In the genomic region with DNA sequence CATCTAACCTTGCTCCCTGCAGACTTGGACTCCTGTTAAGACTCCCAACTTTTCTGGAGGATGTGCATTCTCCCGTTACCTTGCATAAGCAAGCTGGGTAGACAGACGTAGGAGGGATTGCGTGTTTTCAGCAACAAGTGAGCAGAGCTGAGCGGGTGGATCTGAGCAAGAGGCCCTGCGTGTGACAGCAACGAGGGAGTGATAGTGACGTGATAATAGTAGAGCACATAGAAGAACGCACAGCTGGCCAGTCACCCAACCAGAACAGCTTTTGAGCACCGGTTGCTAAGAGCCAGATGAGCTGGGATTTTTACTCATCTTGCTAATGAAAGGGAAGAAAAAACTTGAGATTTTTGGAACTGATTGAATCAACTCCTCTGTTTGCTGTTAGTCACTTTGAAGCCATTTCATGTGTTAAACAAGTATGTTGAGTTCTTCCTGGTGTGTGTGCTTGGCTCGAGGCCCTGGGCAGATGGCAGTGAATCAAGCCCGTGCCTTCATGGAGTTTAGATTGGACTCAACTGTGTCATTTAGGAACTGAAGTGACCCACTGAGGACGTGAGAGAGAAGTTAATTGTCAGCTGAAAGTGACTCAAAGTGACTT, we compare ENCODE assay signal across 22 mouse cellular contexts. TPM values are rescaled to one million over a fixed set of nuclear protein-coding genes. Genes with fewer than 3 reads are reported as not detected.
A peak's percentile ranks its signal among the peaks of the same experiment; 100 is the strongest.
DNase-seq lines count a peak whose midpoint lies in the region; ATAC-seq and TF ChIP-seq lines count a peak whose summit lies in the region.
"Had no signal": no experiment of that assay in that cellular context is flagged by ENCODE, and none has a peak within 500 bp of the region (broad histone marks: within the 10 kb centered on the region; RNA-seq: fewer than 3 reads in every experiment).

No protein-coding gene starts in this region.

- H3K4me1 ChIP-seq in hindbrain, embryonic 15.5 days (replicated peaks), result no peaks in the 10 kb centered on the region
- peaks cover 9% of the 10 kb centered on the region; the same call in 1 of the 2 replicates for H3K4me1 ChIP-seq in hindbrain, embryonic 13.5 days (replicated peaks)
- H3K4me1 ChIP-seq in lung, postnatal 0 days (ENCODE audit: insufficient read depth, low read depth, low read length), result peaks cover 3% of the 10 kb centered on the region; the same call in 1 of the 2 replicates
- H3K4me1 ChIP-seq: liver, embryonic 13.5 days had no signal

- H3K9me3 ChIP-seq in hindbrain, embryonic 15.5 days, result no peaks in the 10 kb centered on the region
- H3K9me3 ChIP-seq in hindbrain, embryonic 13.5 days, result no peaks in the 10 kb centered on the region
- H3K9me3 ChIP-seq in lung, postnatal 0 days (ENCODE audit: low read length), result no peaks in the 10 kb centered on the region
- H3K9me3 ChIP-seq: embryonic facial prominence, embryonic 13.5 days; forebrain, embryonic 15.5 days; heart, embryonic 13.5 days; liver, embryonic 13.5 days had no signal

- WGBS in hindbrain, embryonic 15.5 days, result 68% methylated on average over 12 of the region's 12 CpGs
- 76% methylated on average over 12 of the region's 12 CpGs for WGBS in hindbrain, embryonic 13.5 days
- WGBS in lung, postnatal 0 days, result 53% methylated on average over 12 of the region's 12 CpGs

- no peak for TF ChIP-seq CTCF in lung, postnatal 0 days (IDR thresholded peaks at IDR 0.05)

- DNase-seq in lung, postnatal 0 days (ENCODE audit: low spot score), result peak; percentile 49
- DNase-seq in lung, postnatal 36 days, result no peak
- DNase-seq in Muller cell, postnatal 12 days (ENCODE audit: inconsistent ontology term), result peak; percentile 80
- DNase-seq in brain, adult 2 months (ENCODE audit: low read depth, low spot score), result peak; percentile 73
- DNase-seq in adrenal gland, postnatal 36 days, result no peak
- DNase-seq: adrenal gland, postnatal 14 days; cerebellum, adult 18-20 months; cerebellum, postnatal 36 days; embryo, embryonic 11 days; gastrocnemius, postnatal 10 days; kidney, postnatal 25 days; liver, embryonic 13.5 days; lung, embryonic 14.5 days had no signal

- no peak overlapping the region for H3K4me2 ChIP-seq in hindbrain, embryonic 15.5 days
- H3K4me2 ChIP-seq in hindbrain, embryonic 13.5 days, result no peak overlapping the region
- H3K4me2 ChIP-seq in lung, postnatal 0 days (replicated peaks; ENCODE audit: low read depth, low read length), result no peak overlapping the region
- H3K4me2 ChIP-seq: embryonic facial prominence, embryonic 13.5 days; forebrain, embryonic 15.5 days; heart, embryonic 13.5 days; liver, embryonic 13.5 days; lung, embryonic 14.5 days; midbrain, embryonic 11.5 days had no signal

- H3K9ac ChIP-seq in hindbrain, embryonic 15.5 days, result no peak overlapping the region
- no peak overlapping the region for H3K9ac ChIP-seq in hindbrain, embryonic 13.5 days
- H3K9ac ChIP-seq in lung, postnatal 0 days (replicated peaks; ENCODE audit: low read depth), result no peak overlapping the region
- H3K9ac ChIP-seq: embryonic facial prominence, embryonic 13.5 days; forebrain, embryonic 15.5 days; heart, embryonic 13.5 days; liver, embryonic 13.5 days; lung, embryonic 14.5 days had no signal

- H3K27ac ChIP-seq in hindbrain, embryonic 15.5 days (replicated peaks), result no peak overlapping the region
- no peak overlapping the region for H3K27ac ChIP-seq in hindbrain, embryonic 13.5 days
- H3K27ac ChIP-seq in lung, postnatal 0 days (ENCODE audit: low read length), result no peak overlapping the region
- H3K27ac ChIP-seq: embryonic facial prominence, embryonic 13.5 days; forebrain, embryonic 15.5 days; heart, embryonic 13.5 days; liver, embryonic 13.5 days had no signal

- ATAC-seq in hindbrain, embryonic 15.5 days (ENCODE audit: low FRiP score, low read depth), result 0 out of 2 replicates have a peak, but pooled peaks have one; percentile 51
- no peak for ATAC-seq in hindbrain, embryonic 13.5 days (ENCODE audit: low FRiP score)
- ATAC-seq in lung, postnatal 0 days, result peak; percentile 75
- ATAC-seq: forebrain, embryonic 15.5 days; intestine, postnatal 0 days had no signal

- TF ChIP-seq EP300 in lung, postnatal 0 days (IDR thresholded peaks at IDR 0.05), result 0 out of 2 replicates have a peak, but pooled peaks have one; percentile 19

- H3K36me3 ChIP-seq in hindbrain, embryonic 15.5 days, result no peaks in the 10 kb centered on the region
- H3K36me3 ChIP-seq in hindbrain, embryonic 13.5 days, result no peaks in the 10 kb centered on the region
- H3K36me3 ChIP-seq in lung, postnatal 0 days (ENCODE audit: insufficient read depth, low read length), result no peaks in the 10 kb centered on the region
- H3K36me3 ChIP-seq: embryonic facial prominence, embryonic 13.5 days; forebrain, embryonic 15.5 days; heart, embryonic 13.5 days; liver, embryonic 13.5 days had no signal

- no peaks in the 10 kb centered on the region for H3K27me3 ChIP-seq in hindbrain, embryonic 15.5 days
- H3K27me3 ChIP-seq in hindbrain, embryonic 13.5 days, result no peaks in the 10 kb centered on the region
- H3K27me3 ChIP-seq in lung, postnatal 0 days (replicated peaks; ENCODE audit: insufficient read depth, low read length), result no peaks in the 10 kb centered on the region
- H3K27me3 ChIP-seq: embryonic facial prominence, embryonic 13.5 days; forebrain, embryonic 15.5 days; heart, embryonic 13.5 days; liver, embryonic 13.5 days had no signal

- H3K4me3 ChIP-seq in hindbrain, embryonic 15.5 days, result no peak overlapping the region
- no peak overlapping the region for H3K4me3 ChIP-seq in hindbrain, embryonic 13.5 days
- no peak overlapping the region for H3K4me3 ChIP-seq in lung, postnatal 0 days (ENCODE audit: low read depth, low read length)
- H3K4me3 ChIP-seq: embryonic facial prominence, embryonic 13.5 days; erythroblast, embryonic 14.5 days; forebrain, embryonic 15.5 days; heart, embryonic 13.5 days; liver, embryonic 13.5 days had no signal

RNA-seq across cellular contexts. Expression of a gene that starts 28.6 kb away (rescaled TPM):
- polyA plus RNA-seq in hindbrain, embryonic 15.5 days (2015; fragmentation: Nextera tagmentation; extraction: Ambion mirVana), result 60.7 and 62.3 TPM in 2 replicates
- 55.6 and 56.7 TPM in 2 replicates for polyA plus RNA-seq in hindbrain, embryonic 13.5 days (2015; fragmentation: Nextera tagmentation; extraction: Ambion mirVana)
- 145 and 158 TPM in 2 replicates for polyA plus RNA-seq in lung, postnatal 0 days (2015; fragmentation: Nextera tagmentation; extraction: Ambion mirVana)
- total RNA-seq in adrenal gland, postnatal 36 days (2021), result 100 to 1,000 TPM; 145 to 309 TPM
- total RNA-seq: MEL had no signal

RNA-seq across cellular contexts. Expression of a gene that starts 44.6 kb away (rescaled TPM):
- polyA plus RNA-seq in hindbrain, embryonic 15.5 days (2015; fragmentation: Nextera tagmentation; extraction: Ambion mirVana), result 24.6 and 25.9 TPM in 2 replicates
- polyA plus RNA-seq in hindbrain, embryonic 13.5 days (2015; fragmentation: Nextera tagmentation; extraction: Ambion mirVana), result 32.2 and 35.9 TPM in 2 replicates
- 25.5 and 28.9 TPM in 2 replicates for polyA plus RNA-seq in lung, postnatal 0 days (2015; fragmentation: Nextera tagmentation; extraction: Ambion mirVana)
- total RNA-seq in adrenal gland, postnatal 36 days (2021), result 10 to 100 TPM; 21.5 to 29.8 TPM

Comparison
In these comparisons a context has a peak if more than half of its experiments do, and no peak if none do; other contexts are left out.
1. DNase-seq: peak in lung, postnatal 0 days (single experiment), Muller cell, postnatal 12 days (single experiment) and brain, adult 2 months (single experiment); none in lung, postnatal 36 days (single experiment) and adrenal gland, postnatal 36 days (0 of 2).